Mouse (Mus musculus) kidney, adult 2 months (tissue): Measurements from ENCODE around the gene Cdkl5. TPM values are rescaled to one million over a fixed set of nuclear protein-coding genes. Genes with fewer than 3 reads are reported as not detected.

Experiments used
- DNase-seq: peaks from one replicate; pipeline ENCODE4 v3.0.0; 2021
- H3K27ac ChIP-seq: fragments of 200-500 bp; 2 replicates; pipeline ENCODE4 v1.5.1; 2012; ENCODE audit warnings: low read depth, low read length, control low read depth, inconsistent platforms; ENCODE audit not compliant: insufficient read depth
- H3K27me3 ChIP-seq: fragments of 200-500 bp; replicated peaks from 2 replicates; pipeline ENCODE4 v1.6.1; 2012; ENCODE audit warnings: mild to moderate bottlenecking, moderate library complexity, low read length, inconsistent platforms; ENCODE audit not compliant: control insufficient read depth, insufficient read depth
- H3K36me3 ChIP-seq: fragments of 200-500 bp; 2 replicates; pipeline ENCODE4 v1.6.1; 2012; ENCODE audit warnings: mild to moderate bottlenecking, moderate library complexity, low read length, inconsistent platforms; ENCODE audit not compliant: control insufficient read depth, insufficient read depth
- H3K4me1 ChIP-seq: fragments of 200-500 bp; 2 replicates; pipeline ENCODE4 v1.6.1; 2011; ENCODE audit warnings: low read length; ENCODE audit not compliant: control insufficient read depth, insufficient read depth
- H3K4me3 ChIP-seq: fragments of 200-500 bp; 2 replicates; pipeline ENCODE4 v1.5.1; 2011; ENCODE audit warnings: mild to moderate bottlenecking, low read depth, low read length, control low read depth; ENCODE audit not compliant: insufficient read depth
- CTCF ChIP-seq: fragments of 200-500 bp; conservative IDR thresholded peaks from 2 replicates; pipeline ENCODE4 v1.5.1; 2011; ENCODE audit warnings: low read depth, mild to moderate bottlenecking, control low read depth, low read length, moderate library complexity, mixed read lengths; ENCODE audit not compliant: insufficient read depth, insufficient read length
- POLR2A ChIP-seq: fragments of 200-500 bp; IDR thresholded peaks from one replicate; pipeline ENCODE4 v1.6.1; 2011; ENCODE audit warnings: low read depth, low read length, control low read depth
- WGBS: fragments of 180-500 bp; shearing (Covaris S2); methylation state at CpG from one replicate; pipeline ENCODE4 v1.1.7; 2018; 5-methylcytosine and 5-hydroxymethylcytosine counted together
- polyA plus RNA-seq: library from polyadenylated mRNA; depleted of rRNA; stranded (reverse); fragments of >200 nt; gene quantifications from 2 replicates; pipeline ENCODE4 v1.2.3, GENCODE M21; 2012

The Cdkl5 gene
- polyA plus RNA-seq, 1 experiment = 1.6 TPM

- TF ChIP-seq CTCF = no peak
- TF ChIP-seq POLR2A = no peak
- WGBS = 31% methylated on average over 5 of the region's 5 CpGs
- H3K4me1 ChIP-seq = no peaks in the 10 kb centered on the region
- H3K27ac ChIP-seq = no peak overlapping the region
- no peak overlapping the region for H3K4me3 ChIP-seq
- H3K27me3 ChIP-seq = no peaks in the 10 kb centered on the region
- no peak for DNase-seq
- H3K36me3 ChIP-seq = no peaks in the 10 kb centered on the region
Observed at GRCm38 (mm10) chrX:160996051-160996450, 1.5 kb upstream of the Cdkl5 start.

- DNase-seq = peak; percentile 43
- Histone ChIP-seq H3K36me3 (no peaks in the 10 kb centered on the region), H3K27me3 (no peaks in the 10 kb centered on the region), H3K27ac (no peak overlapping the region), H3K4me3 (peak overlapping the region; percentile 72), H3K4me1 (no peaks in the 10 kb centered on the region)
- TF ChIP-seq CTCF = no peak
- under 1% methylated on average over 31 of the region's 31 CpGs for WGBS
Observed at GRCm38 (mm10) chrX:160995131-160995667, 695 bp upstream of the Cdkl5 start.

- peak; percentile 37 for DNase-seq
- 3% methylated on average over 30 of the region's 39 CpGs for WGBS
- Histone ChIP-seq H3K36me3 (no peaks in the 10 kb centered on the region), H3K4me3 (peak overlapping the region; percentile 78), H3K4me1 (no peaks in the 10 kb centered on the region), H3K27ac (0 out of 2 replicates have a peak overlapping the region, but pooled peaks have one; percentile 9), H3K27me3 (no peaks in the 10 kb centered on the region)
- TF ChIP-seq POLR2A = no peak
- TF ChIP-seq CTCF = no peak
Observed at GRCm38 (mm10) chrX:160993749-160994539, 560 bp downstream of the Cdkl5 start.

GRCm38 (mm10) chrX:160992703-160993102 lies 1.8 kb downstream of the Cdkl5 start:
- Histone ChIP-seq H3K36me3 (no peaks in the 10 kb centered on the region), H3K4me3 (no peak overlapping the region), H3K27ac (no peak overlapping the region), H3K27me3 (no peaks in the 10 kb centered on the region), H3K4me1 (no peaks in the 10 kb centered on the region)
- TF ChIP-seq CTCF = no peak
- TF ChIP-seq POLR2A = no peak
- no peak for DNase-seq
- 58% methylated on average over 2 of the region's 2 CpGs for WGBS

GRCm38 (mm10) chrX:160990276-160990675 lies 4.2 kb downstream of the Cdkl5 start:
- Histone ChIP-seq H3K4me3 (no peak overlapping the region), H3K27ac (no peak overlapping the region), H3K36me3 (no peaks in the 10 kb centered on the region), H3K4me1 (no peaks in the 10 kb centered on the region), H3K27me3 (no peaks in the 10 kb centered on the region)
- TF ChIP-seq POLR2A (no peak), CTCF (no peak)
- no peak for DNase-seq
- 75% methylated on average over 4 of the region's 4 CpGs for WGBS

DNA sequence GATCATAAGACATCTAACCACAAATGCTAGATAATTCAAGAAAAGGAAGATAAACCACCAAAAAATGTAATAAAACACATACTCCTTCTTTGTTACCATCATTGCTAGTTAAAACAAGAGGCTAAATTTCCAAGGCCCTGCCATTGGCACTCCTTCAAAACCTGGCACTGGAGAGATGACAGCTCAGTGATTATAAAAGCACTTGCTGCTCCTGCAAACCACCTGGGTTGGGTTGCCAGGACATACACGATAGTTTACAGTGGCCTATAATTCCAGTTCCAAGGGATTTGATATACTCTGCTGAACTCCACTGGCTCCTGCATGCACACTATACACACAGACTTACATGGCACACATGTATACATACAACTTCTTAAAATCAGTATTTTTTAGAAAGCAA lies 16.6 kb downstream of the Cdkl5 start:
- H3K36me3 ChIP-seq = no peaks in the 10 kb centered on the region
- WGBS = 52% methylated on average over 1 of the region's 1 CpGs
- H3K4me1 ChIP-seq = no peaks in the 10 kb centered on the region
- no peak overlapping the region for H3K27ac ChIP-seq
- DNase-seq = no peak
- no peaks in the 10 kb centered on the region for H3K27me3 ChIP-seq
- TF ChIP-seq CTCF = no peak
- TF ChIP-seq POLR2A = no peak
- no peak overlapping the region for H3K4me3 ChIP-seq

DNA sequence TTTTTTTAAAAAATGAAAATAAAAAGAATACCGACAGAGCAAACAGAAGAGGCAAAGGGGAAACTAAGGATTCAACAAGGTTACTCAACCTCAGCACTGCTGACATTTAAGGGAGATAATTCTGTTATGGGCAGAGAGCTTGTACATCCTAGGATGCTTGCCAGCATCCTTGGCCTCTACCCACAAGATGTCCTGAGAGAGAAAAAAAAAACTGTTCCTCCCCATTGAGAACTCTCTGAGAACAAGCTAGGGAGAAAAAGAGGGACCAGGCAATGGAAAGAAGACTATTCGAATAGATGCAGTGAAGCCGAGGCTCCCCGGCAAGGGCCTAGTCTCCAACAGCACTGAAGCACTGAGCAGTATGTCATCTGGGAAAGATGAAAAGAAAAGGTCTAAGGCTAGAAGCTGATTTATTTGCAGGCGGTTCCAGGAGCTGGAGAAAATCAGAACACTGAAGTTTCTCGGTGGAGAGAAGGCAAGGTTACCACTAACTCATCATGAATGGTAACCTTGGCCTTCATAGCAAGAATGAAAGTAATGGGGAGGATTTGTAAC lies 22.4 kb downstream of the Cdkl5 start:
- DNase-seq = no peak
- no peaks in the 10 kb centered on the region for H3K4me1 ChIP-seq
- no peak overlapping the region for H3K27ac ChIP-seq
- H3K27me3 ChIP-seq = no peaks in the 10 kb centered on the region
- 93% methylated on average over 6 of the region's 6 CpGs for WGBS
- TF ChIP-seq POLR2A (no peak), CTCF (no peak)
- no peak overlapping the region for H3K4me3 ChIP-seq
- H3K36me3 ChIP-seq = no peaks in the 10 kb centered on the region
